Mouse (Mus musculus) erythroblast, embryonic 14.5 days (primary cell): ENCODE results near the gene Cyp4f16. TPM values are rescaled to one million over a fixed set of nuclear protein-coding genes. Genes with fewer than 3 reads are reported as not detected.
"Not testable (repeated sequence)": the region's sequence is repeated elsewhere in the genome, so short reads cannot be mapped to it uniquely, and the experiment has no call there.

Source experiments
- H3K27me3 ChIP-seq: 2 replicates; pipeline ENCODE4 v1.6.1; 2012; ENCODE audit warnings: inconsistent platforms; ENCODE audit not compliant: control insufficient read depth
- H3K36me3 ChIP-seq: 2 replicates; pipeline ENCODE4 v1.6.1; 2012; ENCODE audit warnings: mild to moderate bottlenecking, inconsistent platforms; ENCODE audit not compliant: control insufficient read depth
- H3K4me1 ChIP-seq: 2 replicates; pipeline ENCODE4 v1.6.1; 2012; ENCODE audit warnings: inconsistent platforms; ENCODE audit not compliant: control insufficient read depth
- H3K4me3 ChIP-seq: replicated peaks from 2 replicates; pipeline ENCODE3; 2012; ENCODE audit warnings: moderate library complexity, mild to moderate bottlenecking, inconsistent platforms
- H3K9me3 ChIP-seq: 2 replicates; pipeline ENCODE4 v1.6.1; 2012; ENCODE audit warnings: low read length, inconsistent platforms, mixed read lengths; ENCODE audit not compliant: control insufficient read depth
- GATA1 ChIP-seq: IDR thresholded peaks from 2 replicates; pipeline ENCODE4 v1.6.1; 2012; ENCODE audit warnings: low read length, inconsistent platforms, mixed read lengths
- TAL1 ChIP-seq: IDR thresholded peaks from 3 replicates; pipeline ENCODE4 v1.6.1; 2012; ENCODE audit warnings: low read length, inconsistent platforms, mixed read lengths
- polyA plus RNA-seq: library from polyadenylated mRNA; stranded (reverse); fragments of >175 nt; gene quantifications from 2 replicates; pipeline ENCODE4 v1.2.3, GENCODE M21; 2012

Gene Cyp4f16
- polyA plus RNA-seq, result 0.02 TPM in 1 of 2 replicates, not detected in the other

- not testable (repeated sequence) for H3K27me3 ChIP-seq, H3K9me3 ChIP-seq, H3K4me3 ChIP-seq, H3K4me1 ChIP-seq, H3K36me3 ChIP-seq
Observed at GRCm38 (mm10) chr17:32536051-32536866, at the start of gene Cyp4f16. TSS of gene Cyp4f16 (plus strand) at chr17:32536558.

GRCm38 (mm10) chr17:32492349-32492980, 43.9 kb upstream of the Cyp4f16 start:
- TF ChIP-seq TAL1, result no peak
- no peak for TF ChIP-seq GATA1

GRCm38 (mm10) chr17:32494601-32495000, 41.8 kb upstream of the Cyp4f16 start:
- TF ChIP-seq TAL1 (no peak), GATA1 (no peak)
- Histone ChIP-seq H3K4me1 (peaks cover 8% of the 10 kb centered on the region), H3K36me3 (no peaks in the 10 kb centered on the region), H3K9me3 (peaks cover 3% of the 10 kb centered on the region; the same call in 1 of the 2 replicates), H3K4me3 (no peak overlapping the region), H3K27me3 (peaks cover 11% of the 10 kb centered on the region)

More at GRCm38 (mm10) chr17:32492349-32492980, 43.9 kb upstream of the Cyp4f16 start:
- H3K27me3 ChIP-seq, result peaks cover 11% of the 10 kb centered on the region
- peaks cover 3% of the 10 kb centered on the region; the same call in 1 of the 2 replicates for H3K9me3 ChIP-seq
- H3K4me3 ChIP-seq, result peak overlapping the region; percentile 44
- H3K4me1 ChIP-seq, result peaks cover 8% of the 10 kb centered on the region
- no peaks in the 10 kb centered on the region for H3K36me3 ChIP-seq

GRCm38 (mm10) chr17:32500511-32500910, 35.8 kb upstream of the Cyp4f16 start:
- H3K36me3 ChIP-seq, H3K4me1 ChIP-seq, H3K27me3 ChIP-seq, H3K9me3 ChIP-seq, H3K4me3 ChIP-seq: not testable (repeated sequence)

GRCm38 (mm10) chr17:32501051-32501450, 35.3 kb upstream of the Cyp4f16 start:
- Histone ChIP-seq H3K36me3 (no peaks in the 10 kb centered on the region), H3K9me3 (no peaks in the 10 kb centered on the region), H3K27me3 (peaks cover 8% of the 10 kb centered on the region), H3K4me1 (no peaks in the 10 kb centered on the region; the same call in 1 of the 2 replicates), H3K4me3 (no peak overlapping the region)
- TF ChIP-seq GATA1 (no peak), TAL1 (no peak)

- no peaks in the 10 kb centered on the region for H3K36me3 ChIP-seq
- H3K27me3 ChIP-seq, result peaks cover 14% of the 10 kb centered on the region
- H3K4me1 ChIP-seq, result peaks cover 6% of the 10 kb centered on the region
- no peak for TF ChIP-seq GATA1
- TF ChIP-seq TAL1, result no peak
- H3K4me3 ChIP-seq, result no peak overlapping the region
- H3K9me3 ChIP-seq, result no peaks in the 10 kb centered on the region
Observed at GRCm38 (mm10) chr17:32503111-32503510, 33.2 kb upstream of the Cyp4f16 start.

GRCm38 (mm10) chr17:32505851-32506728, 30.3 kb upstream of the Cyp4f16 start, which contains the start of gene Cyp4f17:
TSS of gene Cyp4f17 (plus strand) at chr17:32506050.
- Histone ChIP-seq H3K27me3 (peaks cover 14% of the 10 kb centered on the region), H3K9me3 (no peaks in the 10 kb centered on the region), H3K4me3 (peak within 1 kb of the TSS; percentile 45), H3K36me3 (no peaks in the 10 kb centered on the region), H3K4me1 (peaks cover 6% of the 10 kb centered on the region)
- no peak for TF ChIP-seq TAL1
- TF ChIP-seq GATA1, result no peak

- Histone ChIP-seq H3K4me1 (peaks cover 6% of the 10 kb centered on the region), H3K9me3 (no peaks in the 10 kb centered on the region), H3K27me3 (peaks cover 14% of the 10 kb centered on the region), H3K4me3 (peak overlapping the region; percentile 22), H3K36me3 (no peaks in the 10 kb centered on the region)
- no peak for TF ChIP-seq GATA1
- TF ChIP-seq TAL1, result no peak
Observed at GRCm38 (mm10) chr17:32506729-32507245, 29.6 kb upstream of the Cyp4f16 start.

GRCm38 (mm10) chr17:32516126-32516525, 20.2 kb upstream of the Cyp4f16 start:
- Histone ChIP-seq H3K4me1 (no peaks in the 10 kb centered on the region), H3K27me3 (no peaks in the 10 kb centered on the region), H3K9me3 (no peaks in the 10 kb centered on the region), H3K4me3 (no peak overlapping the region), H3K36me3 (no peaks in the 10 kb centered on the region)
- TF ChIP-seq GATA1, result no peak
- no peak for TF ChIP-seq TAL1
